In genomic region chr8:4492851-4493685, GRCm38 (mm10) we compare ENCODE assay signal across 8 mouse cellular contexts. TPM values are rescaled to one million over a fixed set of nuclear protein-coding genes. Genes with fewer than 3 reads are reported as not detected.
DNase-seq lines count a peak whose midpoint lies in the region; ATAC-seq and TF ChIP-seq lines count a peak whose summit lies in the region.

Cers4 (plus strand) TSS chr8:4493026.

- H3K27me3 ChIP-seq in hindbrain, embryonic 16.5 days (replicated peaks; ENCODE audit: control insufficient read depth, insufficient read depth, low read length): no peaks in the 10 kb centered on the region

- H3K4me3 ChIP-seq in gastrocnemius, adult 2 months: peak within 1 kb of the TSS; percentile 89
- H3K4me3 ChIP-seq in hindbrain, embryonic 16.5 days (ENCODE audit: low read length): peak within 1 kb of the TSS; percentile 63

- peaks cover 21% of the 10 kb centered on the region for H3K4me1 ChIP-seq in hindbrain, embryonic 16.5 days (ENCODE audit: control insufficient read depth, insufficient read depth, low read depth, low read length)

- no peak for TF ChIP-seq CTCF in gastrocnemius, adult 2 months (IDR thresholded peaks at IDR 0.05)

- H3K27ac ChIP-seq in gastrocnemius, adult 2 months: peak within 1 kb of the TSS; percentile 87
- peak within 1 kb of the TSS; percentile 82 for H3K27ac ChIP-seq in hindbrain, embryonic 16.5 days (ENCODE audit: low read depth, low read length)

- peak within 1 kb of the TSS; percentile 81 for H3K4me2 ChIP-seq in hindbrain, embryonic 16.5 days (ENCODE audit: low read length)

- peak within 1 kb of the TSS; percentile 82 for H3K9ac ChIP-seq in hindbrain, embryonic 16.5 days (ENCODE audit: low read depth, low read length)

- ATAC-seq in hindbrain, embryonic 16.5 days: peak; percentile 91

- WGBS in hindbrain, embryonic 16.5 days: under 1% methylated on average over 39 of the region's 39 CpGs

- no peaks in the 10 kb centered on the region for H3K36me3 ChIP-seq in hindbrain, embryonic 16.5 days (ENCODE audit: control insufficient read depth, insufficient read depth, low read length)

- H3K9me3 ChIP-seq in hindbrain, embryonic 16.5 days (ENCODE audit: control insufficient read depth, low read length): no peaks in the 10 kb centered on the region

- DNase-seq in T-cell, adult 2 months (ENCODE audit: low spot score): peak; percentile 85
- peak; percentile 77 to 81 for DNase-seq in cerebellum, postnatal 36 days
- peak; percentile 88 for DNase-seq in gastrocnemius, adult 2 months
- peak; percentile 83 to 84 for DNase-seq in left cerebral cortex, adult 18-20 months (ENCODE audit: low spot score in 2 of 2)
- DNase-seq in lung, postnatal 4 days: peak; percentile 91 to 94
- DNase-seq in right cerebral cortex, adult 18-20 months: peak; percentile 89
- DNase-seq in urinary bladder, adult 2 months (ENCODE audit: low spot score): peak; percentile 57

- intact Hi-C loops in gastrocnemius, adult 2 months (cut with DNase I): no loop called here

RNA-seq across cellular contexts. Expression of gene Cers4, which starts in this region (rescaled TPM):
- total RNA-seq in gastrocnemius, adult 2 months (2021): 1 to 10 TPM; 3.4 to 3.7 TPM
- 55.7 TPM in 2 replicates for polyA plus RNA-seq in hindbrain, embryonic 16.5 days (2015; fragmentation: Nextera tagmentation; extraction: Ambion mirVana)
- 10 to 100 TPM; 43.6 to 48.1 TPM for total RNA-seq in left cerebral cortex, adult 18-20 months (2021)
- 44.8 and 47.9 TPM in 2 replicates for polyA plus RNA-seq in urinary bladder, adult 2 months (2012; rRNA removed)

Comparison
In these comparisons a context has a peak if more than half of its experiments do, and no peak if none do; other contexts are left out.
1. Peak in every context shown above with its lines: DNase-seq, ATAC-seq, H3K4me3 ChIP-seq and H3K27ac ChIP-seq.
2. RNA of gene Cers4 (total RNA-seq): 43.6 to 48.1 TPM in left cerebral cortex, adult 18-20 months; 3.4 to 3.7 TPM in gastrocnemius, adult 2 months; every median in the first group is over 4 times any median in the second.